Mouse (Mus musculus): ENCODE results near the gene Itgb4.

GRCm38 (mm10) chr11:115970006-115970673 is 4.4 kb upstream of the Itgb4 start:
- TF ChIP-seq CTCF (IDR thresholded peaks at IDR 0.05) (no peak), POLR2A (IDR thresholded peaks at IDR 0.05; ENCODE audit: insufficient read depth, low read depth, low read length) (no peak)
